Mouse (Mus musculus): Measurements from ENCODE around the gene Tcam1. TPM values are rescaled to one million over a fixed set of nuclear protein-coding genes. Genes with fewer than 3 reads are reported as not detected.

The Tcam1 gene
- polyA plus RNA-seq, 2 experiments from 2014 or later = 0.12 to 0.43 TPM

DNA sequence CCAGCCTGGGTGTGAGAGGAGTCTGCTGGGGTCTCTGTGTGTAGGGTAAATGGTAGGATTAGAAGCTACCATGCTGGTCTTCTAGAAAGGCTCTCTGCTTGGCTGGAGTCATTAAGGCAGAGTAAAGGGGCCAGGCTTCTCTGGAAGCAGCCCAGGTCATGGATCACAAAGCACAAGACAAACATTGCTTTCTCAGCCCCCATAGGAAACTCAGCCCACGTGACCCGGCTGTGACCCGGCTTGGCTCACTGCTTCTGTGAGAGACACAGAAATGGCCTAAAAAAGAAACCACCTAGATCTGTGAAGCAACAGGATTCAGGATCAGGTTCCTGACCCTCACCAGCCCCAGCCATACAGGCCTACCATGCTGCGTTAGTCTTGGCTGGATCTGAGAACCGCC, 48.4 kb downstream of the Tcam1 start:
- no peak for ATAC-seq

DNA sequence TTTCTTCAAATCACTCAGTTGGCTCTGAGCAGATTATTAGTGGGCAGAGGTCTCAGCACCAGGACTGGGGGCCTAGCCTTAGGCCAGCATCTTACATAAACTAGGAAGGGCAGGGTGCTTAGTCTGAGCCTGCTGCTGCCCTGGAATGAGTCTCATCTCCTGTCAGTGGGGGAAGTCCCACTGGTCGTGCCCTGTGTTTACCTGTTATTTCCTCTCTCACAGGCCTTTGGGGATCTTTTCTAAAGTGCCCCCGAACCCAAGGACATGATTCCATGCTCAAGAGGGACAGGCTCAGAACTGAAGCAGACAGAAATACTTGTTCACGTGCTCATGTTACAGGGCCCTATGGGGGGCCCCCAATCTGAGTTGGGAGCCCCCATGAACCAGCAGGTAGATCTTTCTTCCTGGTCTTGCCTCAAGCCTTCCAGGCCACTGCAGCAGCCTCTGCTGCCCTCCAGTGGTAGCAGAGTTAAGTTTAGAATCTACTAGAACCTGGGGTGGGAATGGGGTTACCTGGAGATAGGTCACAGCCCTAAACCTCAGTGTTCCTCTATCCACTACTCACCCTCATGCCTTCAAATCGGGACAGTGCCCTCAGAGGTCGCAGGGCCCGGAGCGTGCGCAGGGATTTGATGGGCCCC, 49.2 kb downstream of the Tcam1 start:
- ATAC-seq = no peak

DNA sequence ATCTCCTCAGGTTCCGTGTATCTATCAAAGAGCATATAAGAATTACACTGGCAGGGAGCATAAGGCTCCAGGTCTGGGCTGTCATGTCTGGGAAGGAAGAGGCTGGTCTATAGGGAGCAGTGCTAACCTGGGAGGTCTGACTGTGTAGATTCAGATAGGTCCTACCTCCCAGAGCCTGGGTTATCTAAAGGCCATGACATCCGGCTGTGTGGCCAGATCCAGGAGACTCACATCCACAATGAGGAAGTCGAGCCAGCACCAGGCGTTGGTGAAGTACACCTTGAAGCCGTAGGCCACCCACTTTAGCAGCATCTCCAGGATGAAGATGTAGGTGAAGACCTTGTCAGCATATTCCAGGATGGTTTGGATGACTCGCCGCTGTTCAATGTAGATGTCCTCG, 50.0 kb downstream of the Tcam1 start:
- ATAC-seq = no peak

DNA sequence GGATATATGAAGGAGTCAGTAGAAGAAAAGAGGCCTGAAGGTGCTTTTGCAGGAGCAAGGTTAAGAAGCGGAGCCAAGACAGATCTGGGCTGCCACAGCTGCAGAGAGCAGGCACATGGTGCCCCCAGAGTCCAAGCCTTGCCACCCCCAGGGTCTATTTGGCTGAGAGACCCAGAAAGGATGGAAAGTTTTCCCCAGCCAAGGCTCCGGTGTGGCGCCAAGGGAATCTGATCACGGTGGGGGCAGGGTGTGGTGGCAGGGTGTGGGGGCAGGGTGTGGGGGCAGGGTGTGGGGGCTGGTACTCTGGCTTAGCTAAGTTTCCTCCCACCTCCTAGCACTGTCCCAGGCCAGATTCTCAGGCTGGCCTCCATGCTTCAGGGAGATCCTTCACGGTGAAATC, 52.0 kb downstream of the Tcam1 start:
- no peak for ATAC-seq

DNA sequence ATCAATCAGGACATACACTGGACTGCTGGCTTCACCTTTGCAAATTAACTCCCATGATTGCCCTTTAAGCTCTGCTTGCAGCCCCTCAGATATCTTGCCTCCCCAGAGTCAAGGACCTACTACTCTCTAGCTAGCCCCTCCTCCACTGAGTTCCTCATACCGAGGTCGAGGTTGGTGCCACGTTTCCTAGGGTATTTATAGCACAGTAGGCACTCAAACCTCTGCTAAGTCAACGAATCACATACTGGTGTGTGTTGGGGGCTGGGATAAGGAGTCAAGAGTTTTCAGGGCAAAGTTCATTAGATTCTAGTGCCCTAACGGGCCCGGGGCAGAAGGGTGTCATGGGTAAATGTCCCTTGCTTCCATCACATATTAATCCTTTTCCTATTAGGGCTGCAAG, 52.7 kb downstream of the Tcam1 start:
- ATAC-seq = no peak

DNA sequence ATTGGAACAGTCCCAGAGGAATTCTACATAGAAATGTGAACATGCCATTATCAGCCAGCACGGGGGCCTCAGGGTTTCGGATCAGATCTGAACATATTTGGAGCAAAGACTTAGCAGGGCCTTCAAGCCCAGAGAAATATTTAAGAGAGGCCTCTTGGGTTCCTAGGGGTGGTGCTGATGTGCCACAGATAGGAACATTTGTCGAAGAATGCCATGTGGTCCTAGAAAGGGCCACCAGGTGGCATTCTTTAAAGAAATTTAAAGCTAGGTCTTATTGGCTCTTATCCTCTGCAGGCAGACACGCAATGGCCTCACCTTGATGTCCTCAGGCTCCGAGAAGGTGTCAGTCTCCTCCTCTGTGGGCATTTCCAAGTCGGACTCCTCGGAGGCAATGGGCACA, 53.2 kb downstream of the Tcam1 start:
- ATAC-seq = peak; percentile 84

DNA sequence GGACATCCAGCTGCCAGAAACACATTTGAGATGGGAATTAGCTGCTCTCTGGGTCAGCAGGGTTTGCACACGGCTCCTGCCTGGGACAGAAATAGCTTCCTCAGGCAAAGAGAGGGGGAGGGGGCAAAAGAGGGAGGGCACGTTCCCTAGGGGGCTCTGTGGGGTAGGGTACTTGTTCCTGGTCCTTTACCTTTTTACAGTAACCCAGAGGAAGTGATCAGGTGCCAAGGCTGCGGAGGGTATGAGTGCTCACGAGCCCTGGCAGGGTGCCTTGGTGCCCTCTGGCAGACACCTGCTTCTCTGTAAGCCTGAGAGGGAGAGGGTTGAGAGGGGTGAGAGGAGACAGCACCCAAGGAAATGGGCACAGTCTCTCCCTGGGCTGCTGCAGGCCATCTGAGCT, 56.0 kb downstream of the Tcam1 start:
- no peak for ATAC-seq

DNA sequence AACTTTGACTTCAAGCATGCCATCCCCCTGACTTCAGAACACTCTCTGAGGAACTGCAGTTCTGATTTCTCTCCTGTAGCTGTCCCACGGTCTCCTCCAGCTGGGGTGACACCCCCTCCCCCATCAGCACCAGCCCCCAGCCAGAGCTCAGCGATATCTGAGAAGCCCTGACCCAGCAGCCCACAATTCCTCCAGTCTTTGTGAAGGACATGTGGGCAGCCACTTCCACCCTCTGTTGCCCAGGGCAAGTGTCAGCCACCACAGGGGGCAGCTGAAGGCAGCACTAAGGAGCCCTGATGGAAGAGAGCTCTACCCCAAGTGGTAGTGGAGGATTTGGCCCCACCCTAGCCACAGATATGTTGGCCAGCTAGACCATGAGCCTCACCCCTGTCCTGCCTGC, 57.6 kb downstream of the Tcam1 start:
- no peak for ATAC-seq

DNA sequence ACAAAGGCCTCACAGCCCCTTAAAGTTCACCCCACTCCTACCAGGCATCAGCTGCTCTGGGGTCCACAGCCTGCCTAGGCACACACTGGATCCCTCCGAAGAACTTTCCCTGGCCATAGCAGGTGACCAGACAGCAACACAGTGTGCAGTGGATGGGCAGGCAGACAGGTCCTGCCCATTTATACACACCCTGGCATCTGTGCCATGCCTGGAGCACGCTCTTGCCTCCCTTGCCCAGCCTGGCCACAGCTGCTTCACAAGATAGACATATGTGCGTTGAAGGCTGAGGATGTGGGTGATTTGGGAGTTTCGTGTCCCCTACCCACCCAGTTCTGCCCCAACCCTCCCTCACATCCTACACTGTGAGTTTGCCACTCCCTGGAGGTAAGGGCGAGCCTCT, 61.6 kb downstream of the Tcam1 start:
- no peak for ATAC-seq

Other genes starting within 250 kb of the Tcam1 start
- 10 to 100 TPM; 22.9 to 23.3 TPM for gene Dcaf7, start 239.8 kb upstream of the Tcam1 start, polyA plus RNA-seq (2017; shearing (Covaris generic))
- gene Taco1, start 210.6 kb upstream of the Tcam1 start, polyA plus RNA-seq (2017; shearing (Covaris generic)) = 10 to 100 TPM; 11.8 to 13.2 TPM
- 10 to 100 TPM; 14.8 to 21.2 TPM for gene Map3k3, start 192.1 kb upstream of the Tcam1 start, polyA plus RNA-seq (2017; shearing (Covaris generic))
- gene Gm10840, start 115.8 kb upstream of the Tcam1 start, polyA plus RNA-seq (2017; shearing (Covaris generic)) = not detected
- gene Limd2, start 115.8 kb upstream of the Tcam1 start, polyA plus RNA-seq (2017; shearing (Covaris generic)) = 100 to 1,000 TPM; 633 to 743 TPM
- 10 to 100 TPM; 30.1 to 33.5 TPM for gene Strada, start 74.5 kb upstream of the Tcam1 start, polyA plus RNA-seq (2017; shearing (Covaris generic))
- gene Ccdc47, start 60.3 kb upstream of the Tcam1 start, polyA plus RNA-seq (2017; shearing (Covaris generic)) = 10 to 100 TPM; 65.0 to 74.5 TPM
- 10 to 100 TPM; 59.1 to 71.5 TPM for gene Ddx42, start 59.7 kb upstream of the Tcam1 start, polyA plus RNA-seq (2017; shearing (Covaris generic))
- gene Ftsj3, start 20.6 kb upstream of the Tcam1 start, polyA plus RNA-seq (2017; shearing (Covaris generic)) = 10 to 100 TPM; 43.4 to 53.4 TPM
- 100 to 1,000 TPM; 140 to 180 TPM for gene Psmc5, start 20.5 kb upstream of the Tcam1 start, polyA plus RNA-seq (2017; shearing (Covaris generic))
- gene Smarcd2, start 3.7 kb upstream of the Tcam1 start, polyA plus RNA-seq (2017; shearing (Covaris generic)) = 10 to 100 TPM; 17.6 to 23.2 TPM
- not detected for gene Gh, start 25.2 kb downstream of the Tcam1 start, polyA plus RNA-seq (2017; shearing (Covaris generic))
- gene Cd79b, start 38.1 kb downstream of the Tcam1 start, polyA plus RNA-seq (2017; shearing (Covaris generic)) = 10 to 100 TPM; 48.0 to 77.5 TPM
- under 1 TPM in 1 of 2 experiments, not detected in 1; 0.09 TPM for gene Scn4a, start 76.6 kb downstream of the Tcam1 start, polyA plus RNA-seq (2017; shearing (Covaris generic))
- gene Prr29, start 88.8 kb downstream of the Tcam1 start, polyA plus RNA-seq (2017; shearing (Covaris generic)) = 1 to 10 TPM; 1.1 to 1.2 TPM
- 100 to 1,000 TPM in 1 of 2 experiments, 10 to 100 TPM in 1; 94.3 to 114 TPM for gene Icam2, start 111.4 kb downstream of the Tcam1 start, polyA plus RNA-seq (2017; shearing (Covaris generic))
- 1 to 10 TPM; 1.9 to 2.4 TPM for gene Ern1, start 211.2 kb downstream of the Tcam1 start, polyA plus RNA-seq (2017; shearing (Covaris generic))

All from activated CD4-positive, CD25-positive, alpha-beta regulatory T cell, adult 4 months (primary cell).